Mouse (Mus musculus) CH12.LX (cell line): ENCODE data around the gene Syna. TPM values are rescaled to one million over a fixed set of nuclear protein-coding genes. Genes with fewer than 3 reads are reported as not detected.

ENCODE experiments used
- DNase-seq: peaks from one replicate; pipeline ENCODE4 v3.0.0-alpha.2; 2013; ENCODE audit errors: extremely low read depth
- H3K27ac ChIP-seq: 2 replicates; pipeline ENCODE4 v1.5.1; 2012; ENCODE audit warnings: low read depth, mild to moderate bottlenecking, control low read depth, moderate library complexity; ENCODE audit not compliant: insufficient read depth
- H3K27me3 ChIP-seq: replicated peaks from 2 replicates; pipeline ENCODE3; 2012; ENCODE audit warnings: inconsistent platforms
- H3K36me3 ChIP-seq, 2 experiments: replicated peaks in 1 of 2; 2 replicates each; pipeline versions ENCODE3 to v1.6.1; 2012; ENCODE audit warnings: inconsistent platforms in 1 of 2, low read length in 1 of 2, mild to moderate bottlenecking in 1 of 2, mixed read lengths in 1 of 2, moderate library complexity in 1 of 2; ENCODE audit not compliant: control insufficient read depth in 1 of 2, insufficient read depth in 1 of 2
- H3K4me1 ChIP-seq, 2 experiments: 2 replicates each; pipeline ENCODE4 v1.6.1; 2012; ENCODE audit warnings: inconsistent platforms in 1 of 2, moderate library complexity in 1 of 2; ENCODE audit not compliant: insufficient read depth in 2 of 2, control insufficient read depth in 1 of 2
- H3K4me2 ChIP-seq: 2 replicates; pipeline ENCODE4 v1.6.1; 2012; ENCODE audit warnings: low read depth, mild to moderate bottlenecking, control low read depth; ENCODE audit not compliant: poor library complexity, insufficient read depth, severe bottlenecking
- H3K4me3 ChIP-seq, 3 experiments: fragments of 150-350 bp in 1 of 3; sonication (generic) in 1 of 3; replicated peaks in 1 of 3; 2 replicates each; pipeline versions ENCODE3 to v1.5.1; 2011 to 2012; ENCODE audit warnings: low read depth in 2 of 3, low read length in 2 of 3, mild to moderate bottlenecking in 2 of 3, moderate library complexity in 2 of 3, control low read depth in 1 of 3, improper control_type of control experiment in 1 of 3, inconsistent platforms in 1 of 3, mixed read lengths in 1 of 3; ENCODE audit not compliant: poor library complexity in 1 of 3
- H3K79me2 ChIP-seq: replicated peaks from 2 replicates; pipeline ENCODE4 v1.6.1; 2012; ENCODE audit warnings: mild to moderate bottlenecking, moderate library complexity; ENCODE audit not compliant: control insufficient read depth, poor library complexity, insufficient read depth, severe bottlenecking; ENCODE audit errors: extremely low read depth
- H3K9ac ChIP-seq: 2 replicates; pipeline ENCODE4 v1.6.1; 2012; ENCODE audit warnings: low read depth, mild to moderate bottlenecking, control low read depth, moderate library complexity; ENCODE audit not compliant: insufficient read depth
- H3K9me3 ChIP-seq: replicated peaks from 2 replicates; pipeline ENCODE3; 2012; ENCODE audit warnings: low read length, inconsistent platforms, mixed read lengths
- BHLHE40 ChIP-seq: IDR thresholded peaks from 2 replicates; pipeline ENCODE4 v1.6.1; 2011; ENCODE audit warnings: mild to moderate bottlenecking, low read depth, low read length, improper control_type of control experiment
- CHD1 ChIP-seq: IDR thresholded peaks from 2 replicates; pipeline ENCODE4 v1.6.1; 2012; ENCODE audit warnings: low read depth, low read length, improper control_type of control experiment, inconsistent platforms
- CHD2 ChIP-seq: IDR thresholded peaks from 2 replicates; pipeline ENCODE4 v1.6.1; 2011; ENCODE audit warnings: low read length, improper control_type of control experiment
- CTCF ChIP-seq, 2 experiments: IDR thresholded peaks in 1 of 2; conservative IDR thresholded peaks in 1 of 2; 2 replicates each; pipeline ENCODE4 v1.5.1; 2011 to 2012; ENCODE audit warnings: low read depth in 2 of 2, low read length in 2 of 2, improper control_type of control experiment in 1 of 2, inconsistent platforms in 1 of 2, mild to moderate bottlenecking in 1 of 2, moderate library complexity in 1 of 2
- ELF1 ChIP-seq: IDR thresholded peaks from 2 replicates; pipeline ENCODE4 v1.6.1; 2014; ENCODE audit warnings: low read depth, mild to moderate bottlenecking, inconsistent platforms, low read length, improper control_type of control experiment
- EP300 ChIP-seq: IDR thresholded peaks from 2 replicates; pipeline ENCODE4 v1.6.1; 2011; ENCODE audit warnings: low read length, improper control_type of control experiment
- GABPA ChIP-seq: IDR thresholded peaks from 2 replicates; pipeline ENCODE4 v1.6.1; 2012; ENCODE audit warnings: low read depth, low read length, improper control_type of control experiment, inconsistent platforms; ENCODE audit not compliant: insufficient replicate concordance
- IRF4 ChIP-seq: IDR thresholded peaks from 2 replicates; pipeline ENCODE4 v1.6.1; 2014; ENCODE audit warnings: low read depth, mild to moderate bottlenecking, inconsistent platforms, low read length, improper control_type of control experiment
- JUN ChIP-seq: IDR thresholded peaks from 2 replicates; pipeline ENCODE4 v1.6.1; 2011; ENCODE audit warnings: low read depth, mild to moderate bottlenecking, low read length, improper control_type of control experiment, moderate library complexity; ENCODE audit not compliant: insufficient read depth
- KAT2A ChIP-seq: IDR thresholded peaks from 2 replicates; pipeline ENCODE4 v1.6.1; 2012; ENCODE audit warnings: low read length, improper control_type of control experiment, inconsistent platforms; ENCODE audit not compliant: insufficient replicate concordance
- MAFK ChIP-seq: IDR thresholded peaks from 2 replicates; pipeline ENCODE4 v1.6.1; 2011; ENCODE audit warnings: low read length, improper control_type of control experiment; ENCODE audit not compliant: insufficient replicate concordance
- MAX ChIP-seq: IDR thresholded peaks from 2 replicates; pipeline ENCODE4 v1.6.1; 2011; ENCODE audit warnings: low read length, improper control_type of control experiment
- MEF2A ChIP-seq: IDR thresholded peaks from 2 replicates; pipeline ENCODE4 v1.6.1; 2014; ENCODE audit warnings: low read depth, mild to moderate bottlenecking, inconsistent platforms, low read length, improper control_type of control experiment, borderline replicate concordance
- MXI1 ChIP-seq: IDR thresholded peaks from 2 replicates; pipeline ENCODE4 v1.6.1; 2011; ENCODE audit warnings: mild to moderate bottlenecking, low read depth, low read length, improper control_type of control experiment
- MYC ChIP-seq: IDR thresholded peaks from 2 replicates; pipeline ENCODE4 v1.6.1; 2011; ENCODE audit warnings: low read depth, mild to moderate bottlenecking, improper control_type of control experiment, low read length
- PAX5 ChIP-seq: IDR thresholded peaks from 2 replicates; pipeline ENCODE4 v1.6.1; 2012; ENCODE audit warnings: low read length, inconsistent platforms, mixed read lengths
- POLR2A ChIP-seq: IDR thresholded peaks from 2 replicates; pipeline ENCODE4 v1.6.1; 2011; ENCODE audit warnings: low read depth, mild to moderate bottlenecking, improper control_type of control experiment, low read length
- RAD21 ChIP-seq: IDR thresholded peaks from 2 replicates; pipeline ENCODE4 v1.6.1; 2011; ENCODE audit warnings: low read depth, mild to moderate bottlenecking, low read length, improper control_type of control experiment, moderate library complexity
- RCOR1 ChIP-seq: conservative IDR thresholded peaks from 2 replicates; pipeline ENCODE4 v1.6.1; 2012; ENCODE audit warnings: low read depth, mild to moderate bottlenecking, inconsistent platforms, low read length, improper control_type of control experiment
- SIN3A ChIP-seq: IDR thresholded peaks from 2 replicates; pipeline ENCODE4 v1.6.1; 2012; ENCODE audit warnings: low read length, improper control_type of control experiment, inconsistent platforms
- SMC3 ChIP-seq: IDR thresholded peaks from 2 replicates; pipeline ENCODE4 v1.6.1; 2011; ENCODE audit warnings: low read depth, low read length, improper control_type of control experiment
- USF1 ChIP-seq: IDR thresholded peaks from 2 replicates; pipeline ENCODE4 v1.6.1; 2014; ENCODE audit warnings: low read depth, mild to moderate bottlenecking, inconsistent platforms, low read length, improper control_type of control experiment
- USF2 ChIP-seq: conservative IDR thresholded peaks from 2 replicates; pipeline ENCODE4 v1.6.1; 2011; ENCODE audit warnings: low read depth, low read length, improper control_type of control experiment
- ZMIZ1 ChIP-seq: IDR thresholded peaks from 2 replicates; pipeline ENCODE4 v1.6.1; 2012; ENCODE audit warnings: low read depth, mild to moderate bottlenecking, inconsistent platforms, low read length, improper control_type of control experiment
- dilution Hi-C: fragments of 300-500 bp; cut with MboI; formaldehyde crosslinking; loops from 2 replicates; pipeline ENCODE4 v1.14.3; 2020; ENCODE audit warnings: low sequenced_read_pairs; ENCODE audit not compliant: extremely low pct_unique_long_range_greater_than_20kb, extremely low pct_ligation_motif_present
- in situ Hi-C: fragments of 300-500 bp; cut with MboI; formaldehyde crosslinking; loops from 3 replicates; pipeline ENCODE4 v1.14.3; 2019; ENCODE audit warnings: low sequenced_read_pairs, low pct_ligation_motif_present, low pct_unique_long_range_greater_than_20kb, mixed read lengths
- polyA plus RNA-seq: library from polyadenylated mRNA; unstranded; fragments of >175 nt; gene quantifications from 2 replicates; pipeline ENCODE4 v1.2.1, GENCODE M21; 2012; ENCODE audit warnings: low read depth; ENCODE audit not compliant: insufficient read length
- total RNA-seq, 2 experiments: library from RNA; depleted of rRNA; stranded (reverse); fragments of 300-350 nt in 1 of 2; fragments of >200 nt in 1 of 2; gene quantifications; 2 replicates each; pipeline ENCODE4 v1.2.3; 2012 to 2014

Gene Syna
- total and polyA plus RNA-seq, 3 experiments, result 0.13 to 4.0 (median 0.13) TPM

- no peak overlapping the region for H3K4me2 ChIP-seq
- no peaks in the 10 kb centered on the region for H3K79me2 ChIP-seq
- no peak overlapping the region for H3K9ac ChIP-seq
- H3K4me1 ChIP-seq, result 0 out of 4 replicates have a peak, but pooled peaks cover 0 to 6% of the 10 kb centered on the region in 2 experiments
- H3K27me3 ChIP-seq, result no peaks in the 10 kb centered on the region
- no peak overlapping the region for H3K4me3 ChIP-seq
- no peaks in the 10 kb centered on the region for H3K9me3 ChIP-seq
- TF ChIP-seq SIN3A, result no peak
- no peak for TF ChIP-seq KAT2A
- no peak for TF ChIP-seq RAD21
- TF ChIP-seq CHD1, result no peak
- TF ChIP-seq EP300, result no peak
- TF ChIP-seq POLR2A, result no peak
- no peak for TF ChIP-seq MEF2A
- TF ChIP-seq MAFK, result no peak
- TF ChIP-seq SMC3, result no peak
- TF ChIP-seq RCOR1, result no peak
- TF ChIP-seq MXI1, result no peak
- TF ChIP-seq CTCF (conservative IDR thresholded peaks at IDR 0.05 in 1 of 2, IDR thresholded peaks at IDR 0.05 in 1 of 2; ENCODE audit: low read depth in 2 of 2, low read length in 2 of 2), result no peak
- TF ChIP-seq CHD2, result no peak
- no peak for TF ChIP-seq MAX
- no peak for TF ChIP-seq ELF1
- TF ChIP-seq ZMIZ1, result no peak
- TF ChIP-seq PAX5, result no peak
- no peak for TF ChIP-seq BHLHE40
- no peak for TF ChIP-seq USF2
- no peak for TF ChIP-seq MYC
- H3K27ac ChIP-seq, result no peak overlapping the region
- DNase-seq, result no peak
- H3K36me3 ChIP-seq, result peaks cover 0 to 67% of the 10 kb centered on the region in 2 experiments
- in situ Hi-C loops (no loop called here), dilution Hi-C loops (no loop called here)
Observed at GRCm38 (mm10) chr5:134528488-134528887, 31.5 kb downstream of the Syna start.

- peaks cover 0 to 21% of the 10 kb centered on the region in 2 experiments; a peak in 3 of 4 replicates for H3K4me1 ChIP-seq
- DNase-seq, result no peak
- H3K4me2 ChIP-seq, result no peak overlapping the region
- no peak overlapping the region for H3K9ac ChIP-seq
- no peaks in the 10 kb centered on the region for H3K9me3 ChIP-seq
- dilution Hi-C loops (no loop called here), in situ Hi-C loops (no loop called here)
- no peak overlapping the region for H3K27ac ChIP-seq
- no peaks in the 10 kb centered on the region for H3K79me2 ChIP-seq
- no peaks in the 10 kb centered on the region for H3K27me3 ChIP-seq
- peaks cover 0 to 62% of the 10 kb centered on the region in 2 experiments for H3K36me3 ChIP-seq
- no peak overlapping the region for H3K4me3 ChIP-seq
- TF ChIP-seq SMC3 (peak; percentile 20; the same call in 1 of the 2 replicates), CTCF (conservative IDR thresholded peaks at IDR 0.05 in 1 of 2, IDR thresholded peaks at IDR 0.05 in 1 of 2; ENCODE audit: low read depth in 2 of 2, low read length in 2 of 2) (peak; percentile 23 to 40; a peak in 2 of 4 replicates), GABPA (no peak), IRF4 (no peak), JUN (no peak), USF1 (no peak)
Observed at GRCm38 (mm10) chr5:134525971-134526711, 33.8 kb downstream of the Syna start.
